Mouse (Mus musculus) lung, postnatal 36 days (tissue): Measurements from ENCODE around the gene Fam57b.

ENCODE experiments used
- DNase-seq: peaks from one replicate; pipeline ENCODE4 v3.0.0; 2022; ENCODE audit warnings: mixed read lengths

The Fam57b gene

DNA sequence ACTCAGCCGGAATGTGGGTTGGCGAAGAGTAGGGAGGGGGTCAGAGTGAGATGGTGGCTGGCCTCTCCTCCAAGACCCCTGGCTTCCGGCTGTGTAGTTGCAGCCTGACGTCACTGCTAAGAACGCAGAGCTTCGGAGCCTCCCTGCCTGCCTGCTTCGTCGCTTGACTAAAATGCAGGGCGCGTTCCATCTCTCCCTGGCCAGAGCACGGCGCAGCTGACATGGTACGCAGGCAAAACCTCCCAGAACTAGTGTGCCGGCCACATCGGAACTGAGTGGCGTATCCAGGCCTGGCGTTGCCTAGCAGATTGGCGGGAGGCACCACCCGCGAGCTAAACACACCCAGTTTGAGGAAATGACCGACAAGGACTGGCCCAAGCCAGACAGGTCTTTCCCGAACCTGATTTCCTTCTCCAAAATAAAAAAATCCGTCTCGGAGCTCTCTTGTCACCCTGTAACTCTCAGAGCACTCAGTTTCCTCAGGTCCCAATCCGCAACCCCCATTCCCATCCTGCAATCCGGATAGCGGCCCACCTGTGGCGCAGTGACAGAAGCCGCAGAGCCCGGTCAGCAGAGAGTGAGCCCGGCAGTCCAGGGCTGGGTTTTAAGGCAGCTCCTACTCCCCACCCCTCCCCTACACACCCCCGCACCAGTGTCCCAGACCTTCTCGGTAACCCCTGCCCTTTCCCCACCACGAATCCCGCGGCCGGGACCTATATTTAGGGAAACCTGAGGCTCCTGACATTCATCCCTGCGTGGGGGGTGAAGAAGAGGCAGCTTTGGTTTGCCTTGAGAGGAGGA, 2.2 kb downstream of the Fam57b start:
- DNase-seq = peak; percentile 41

DNA sequence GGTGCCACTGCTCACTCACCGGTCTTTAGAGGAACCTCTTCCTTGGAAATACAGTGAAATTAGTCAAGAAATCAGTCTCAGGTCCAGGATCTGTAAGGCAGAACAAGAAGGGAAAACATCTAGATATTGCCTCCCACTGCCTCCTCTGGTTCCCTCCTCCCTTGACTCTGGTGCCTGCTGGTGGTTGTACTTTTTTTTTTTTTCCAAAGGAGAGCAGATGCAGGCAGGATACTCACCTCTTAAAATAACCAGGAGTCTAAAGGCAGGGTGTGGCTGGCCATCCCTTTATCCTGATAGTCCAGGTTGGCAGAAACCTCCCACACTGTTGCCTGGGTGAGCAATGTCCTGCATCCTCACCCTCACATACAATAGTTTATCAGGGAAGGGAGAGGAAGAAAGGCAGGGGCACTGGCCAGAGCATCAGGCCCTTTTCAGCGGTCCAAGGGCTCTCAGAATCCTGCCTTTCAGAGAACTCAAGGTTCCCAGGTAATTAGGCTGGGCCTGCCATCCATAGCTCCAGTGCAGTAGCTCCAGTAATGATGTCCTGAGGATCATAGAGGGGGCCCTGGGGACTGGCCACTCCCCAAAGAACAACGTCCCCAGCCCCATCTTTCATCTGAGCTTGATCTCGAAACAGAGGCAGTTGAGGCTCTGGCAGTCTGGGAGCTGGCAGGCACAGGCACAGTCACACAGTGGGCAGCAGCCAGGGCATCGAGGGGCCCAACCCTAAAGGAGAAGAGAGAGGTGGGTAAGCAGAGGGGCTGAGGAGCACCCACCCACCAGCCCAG, 3.0 kb downstream of the Fam57b start:
- DNase-seq = no peak

DNA sequence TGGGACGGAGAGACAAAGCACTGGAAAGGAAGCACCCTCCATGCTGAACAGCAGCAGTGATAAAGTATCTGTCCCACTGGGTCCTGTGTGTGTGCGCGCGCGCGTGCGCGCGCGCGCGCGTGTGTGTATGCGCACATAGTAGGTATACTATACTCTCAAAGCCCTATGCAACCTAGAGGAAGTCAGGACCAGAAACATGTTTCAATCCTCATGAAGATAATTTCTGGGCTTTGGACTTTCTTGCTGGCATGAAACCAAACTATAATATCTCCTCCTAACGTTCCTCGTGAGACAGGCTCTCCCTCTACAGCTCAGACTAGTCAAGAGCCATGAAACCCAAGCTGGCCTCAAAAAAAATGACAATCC, 3.6 kb downstream of the Fam57b start:
- DNase-seq = no peak

DNA sequence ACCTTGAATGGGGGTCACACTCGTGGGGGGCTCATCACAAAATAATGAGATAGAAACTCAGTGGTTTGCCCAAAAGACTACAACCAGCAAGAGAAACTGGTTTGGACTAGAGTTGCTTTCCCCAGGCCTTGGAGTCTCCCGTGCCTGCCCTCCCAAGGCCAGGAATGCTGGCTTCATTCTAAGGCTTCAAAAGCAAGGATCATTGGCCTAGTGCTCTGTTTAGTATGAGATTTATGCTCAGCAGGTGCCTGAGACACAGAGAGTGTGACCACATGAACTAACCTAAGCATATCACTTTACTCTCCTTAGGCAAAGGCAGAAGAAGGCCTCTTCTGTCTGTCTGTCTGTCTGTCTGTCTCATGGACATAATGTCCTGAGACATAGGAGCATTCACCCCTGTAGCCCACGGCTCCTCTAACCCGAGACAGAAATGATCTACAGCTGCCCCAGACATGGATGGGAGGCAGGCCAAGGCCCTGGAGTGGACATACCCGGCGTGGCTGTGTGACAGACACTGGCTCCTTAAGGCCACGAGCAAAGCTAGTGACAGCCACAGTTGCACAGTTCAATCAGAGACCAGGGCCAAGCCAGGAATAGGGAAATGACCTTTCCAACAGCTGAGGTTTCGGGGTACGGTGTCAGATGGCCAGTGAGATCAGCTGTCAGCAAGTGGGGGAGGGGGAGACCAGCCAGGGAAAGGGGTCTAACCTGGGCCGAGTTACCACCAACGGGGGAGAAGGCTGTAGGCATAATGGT, 4.8 kb downstream of the Fam57b start:
- DNase-seq = no peak

- no peak for DNase-seq
Observed at GRCm38 (mm10) chr7:126803181-126803580, 5.7 kb downstream of the Fam57b start.

- DNase-seq = no peak
Observed at GRCm38 (mm10) chr7:126803751-126804150, 6.3 kb downstream of the Fam57b start.

DNA sequence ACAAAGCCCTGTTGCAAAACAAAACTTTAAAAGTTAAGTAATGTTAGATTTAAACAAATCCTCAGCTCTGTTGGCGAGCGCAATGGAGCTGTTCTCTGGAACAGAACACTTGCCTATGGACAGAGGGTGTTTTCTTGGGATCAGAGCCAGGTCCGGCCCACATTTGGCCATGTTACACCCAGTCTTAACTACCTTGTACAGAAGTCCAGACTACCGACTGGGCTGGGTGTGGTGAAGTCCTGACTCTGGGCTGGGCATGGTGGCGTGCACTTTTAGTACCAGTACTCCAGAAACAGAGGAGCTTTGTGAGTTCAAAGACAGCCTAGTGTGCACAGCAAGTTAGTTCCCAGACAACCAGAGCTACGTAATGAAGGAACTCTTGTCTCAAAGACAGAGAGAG, 9.5 kb downstream of the Fam57b start:
- peak; percentile 85 for DNase-seq

GRCm38 (mm10) chr7:126807405-126807804, 9.9 kb downstream of the Fam57b start:
- no peak for DNase-seq

- DNase-seq = peak; percentile 90
Observed at GRCm38 (mm10) chr7:126808703-126809455, 11.4 kb downstream of the Fam57b start.

GRCm38 (mm10) chr7:126809723-126810369, 12.4 kb downstream of the Fam57b start:
- no peak for DNase-seq

- DNase-seq = no peak
Observed at GRCm38 (mm10) chr7:126815726-126816222, 18.3 kb downstream of the Fam57b start.

DNA sequence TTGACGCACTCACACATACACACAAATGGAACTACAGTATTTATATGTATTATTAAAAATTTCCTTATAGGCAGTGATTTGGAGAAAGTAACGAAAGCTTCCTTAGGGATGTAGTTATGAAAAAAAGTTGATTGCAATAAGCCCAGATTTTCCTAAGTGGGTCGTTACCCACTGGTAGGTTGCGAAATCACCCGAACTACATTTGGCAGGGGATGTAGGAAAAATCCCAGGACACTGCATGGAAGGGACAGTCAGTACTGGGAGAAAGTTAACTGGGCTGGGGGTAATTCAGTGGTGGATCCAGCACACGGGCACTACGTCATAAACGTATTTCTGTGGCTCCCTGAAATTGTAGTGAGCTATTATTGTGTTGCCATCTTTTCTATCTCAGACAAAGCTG, 19.0 kb downstream of the Fam57b start:
- peak; percentile 52 for DNase-seq

- DNase-seq = no peak
Observed at GRCm38 (mm10) chr7:126817595-126817994, 20.1 kb downstream of the Fam57b start.

DNA sequence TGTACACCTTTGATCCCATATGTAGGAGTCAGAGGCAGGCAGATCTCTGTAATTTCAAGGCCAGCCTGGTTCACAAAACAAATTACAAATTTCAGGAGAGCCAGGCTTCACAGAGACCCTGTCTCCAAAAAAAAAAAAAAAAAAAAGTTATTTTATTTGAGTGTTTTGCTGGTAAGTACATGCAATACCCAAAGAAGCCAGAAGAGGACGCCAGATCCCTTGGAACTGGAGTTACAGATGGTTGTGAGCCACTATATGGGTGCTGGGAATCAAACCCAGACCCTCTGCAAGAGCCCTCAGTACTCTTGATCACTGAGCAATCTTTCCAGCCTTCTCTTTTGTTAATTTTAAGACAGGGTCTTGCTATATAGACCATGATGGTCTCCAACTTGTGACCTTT, 21.4 kb downstream of the Fam57b start:
- no peak for DNase-seq

GRCm38 (mm10) chr7:126821835-126822511, 24.5 kb downstream of the Fam57b start:
- DNase-seq = peak; percentile 91

DNA sequence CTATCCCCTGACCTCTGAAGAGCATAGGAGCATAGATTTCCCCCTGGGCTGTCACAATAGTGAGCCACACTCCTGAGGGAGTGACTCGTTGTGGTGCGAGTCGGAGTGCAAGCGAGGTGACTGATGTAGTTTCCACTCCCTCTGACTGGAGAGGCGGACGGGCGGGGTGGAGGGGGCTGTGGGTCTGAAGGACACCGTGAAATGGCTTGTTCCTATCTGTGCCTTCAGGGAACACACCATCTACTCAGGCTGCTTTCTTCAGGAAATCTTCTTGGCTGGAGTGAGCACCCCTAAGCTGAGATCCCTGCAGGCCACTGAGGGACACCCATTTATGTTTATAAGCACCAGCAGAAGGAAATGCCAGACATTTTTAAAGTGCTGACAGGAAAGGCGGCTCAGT, 25.3 kb downstream of the Fam57b start:
- peak; percentile 56 for DNase-seq

DNA sequence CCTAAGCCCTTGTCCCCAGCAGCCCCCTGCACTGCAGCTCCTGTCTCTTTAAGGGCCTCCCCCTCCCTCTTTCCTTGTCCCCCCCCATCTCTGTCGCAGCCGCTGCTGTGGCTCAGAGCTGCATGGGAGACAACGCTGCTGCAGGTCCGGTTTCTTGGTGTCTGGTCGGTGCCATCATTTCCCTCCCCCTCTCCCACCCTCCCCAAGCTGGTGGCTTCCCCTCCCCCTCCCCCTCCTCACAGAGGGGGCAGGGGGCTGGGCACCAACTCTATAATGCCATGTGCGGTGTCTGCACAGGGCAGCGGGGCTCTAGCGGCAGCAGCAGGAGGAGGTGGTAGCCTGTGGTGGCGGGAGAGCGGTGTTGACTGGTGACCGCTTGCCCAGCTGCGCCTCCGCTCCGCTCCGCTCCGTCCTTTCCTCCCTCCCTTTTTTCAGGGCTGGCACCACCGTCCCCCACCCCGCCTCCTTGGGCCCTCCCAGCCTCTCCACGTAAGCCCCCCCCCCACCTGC, 25.8 kb downstream of the Fam57b start:
- no peak for DNase-seq

- DNase-seq = no peak
Observed at GRCm38 (mm10) chr7:126823940-126824339, 26.5 kb downstream of the Fam57b start.

DNA sequence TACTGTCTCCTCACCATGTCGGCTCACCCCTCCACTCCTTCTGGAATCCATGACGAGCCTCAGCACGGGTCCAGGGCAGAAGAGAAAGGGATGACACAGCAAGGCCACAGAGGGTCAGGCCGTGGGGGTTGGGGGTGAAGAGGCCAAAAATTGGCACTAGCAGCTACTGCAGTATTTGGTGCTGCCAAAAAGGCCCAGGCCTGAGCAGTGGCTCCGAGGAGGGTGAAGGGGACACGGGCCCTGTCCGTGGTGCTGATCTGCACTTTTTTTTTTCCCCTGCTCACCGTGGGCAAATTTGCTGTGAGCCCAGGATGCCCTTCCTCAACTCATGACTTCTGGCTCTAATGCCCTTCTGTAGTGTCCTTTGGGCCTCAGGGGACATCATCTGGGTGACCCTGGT, 27.9 kb downstream of the Fam57b start:
- DNase-seq = no peak

DNA sequence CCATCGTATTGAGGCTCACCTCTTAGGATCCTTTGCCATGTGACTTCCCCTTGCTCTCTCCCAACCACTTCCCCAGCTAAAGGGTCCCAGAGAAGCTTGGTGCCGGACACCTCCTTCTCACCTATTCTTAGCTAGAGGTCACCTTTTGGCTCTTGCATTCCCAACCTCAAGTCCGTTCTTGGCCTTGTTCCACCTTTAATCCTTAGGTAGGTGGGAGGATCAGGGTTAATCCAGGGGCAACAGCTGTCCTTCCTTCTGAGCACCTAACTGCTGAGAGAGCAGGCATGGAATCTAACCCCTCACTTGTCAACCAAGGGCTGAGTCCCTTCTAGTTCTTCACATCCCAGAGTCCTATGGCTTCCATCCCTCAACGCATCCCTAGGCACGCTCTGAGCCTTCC, 28.5 kb downstream of the Fam57b start:
- no peak for DNase-seq

DNA sequence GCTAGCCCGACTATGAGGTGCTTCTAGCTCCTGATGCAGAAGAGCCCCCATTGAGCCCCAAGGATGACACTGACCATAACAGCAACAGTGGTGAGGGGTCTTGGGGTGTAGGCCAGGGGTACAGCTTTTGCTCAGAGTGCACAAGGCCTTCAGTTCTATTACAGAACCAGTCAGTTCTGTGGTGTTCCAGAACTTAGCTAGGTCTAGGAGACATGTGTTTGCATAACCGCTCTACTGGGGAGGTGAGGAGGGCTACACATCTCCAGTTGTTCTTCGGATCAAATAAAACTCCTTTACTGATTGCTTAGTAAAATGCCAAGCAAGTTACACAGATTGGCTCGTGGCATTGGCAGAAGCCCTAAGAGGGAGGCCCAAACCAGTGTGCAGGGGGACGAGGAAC, 34.1 kb downstream of the Fam57b start, which contains the start of gene 4930451I11Rik:
Gene 4930451I11Rik, minus strand, starts transcription at position 101 of the 400 bp plus-strand sequence.
- no peak for DNase-seq
